Mouse (Mus musculus): ENCODE data around the gene Snx3.

- TF ChIP-seq POLR2A (IDR thresholded peaks at IDR 0.05; ENCODE audit: insufficient read depth, low read depth, low read length) (peak; percentile 72), CTCF (IDR thresholded peaks at IDR 0.05; ENCODE audit: insufficient read depth, low read depth, low read length) (no peak)
Observed at GRCm38 (mm10) chr10:42501775-42502348, at the start of gene Snx3.
